ENCODE assay signal across 24 mouse cellular contexts in genomic region chr8:60663552-60663951, GRCm38 (mm10). TPM values are rescaled to one million over a fixed set of nuclear protein-coding genes. Genes with fewer than 3 reads are reported as not detected.
DNase-seq lines count a peak whose midpoint lies in the region; ATAC-seq and TF ChIP-seq lines count a peak whose summit lies in the region.
"Had no signal": no experiment of that assay in that cellular context is flagged by ENCODE, and none has a peak within 500 bp of the region (broad histone marks: within the 10 kb centered on the region; RNA-seq: fewer than 3 reads in every experiment).

No protein-coding gene starts in this region.

- H3K27ac ChIP-seq in kidney, embryonic 15.5 days = no peak overlapping the region
- no peak overlapping the region for H3K27ac ChIP-seq in kidney, adult 2 months (ENCODE audit: insufficient read depth, low read depth, low read length)
- H3K27ac ChIP-seq in midbrain, embryonic 16.5 days (ENCODE audit: low read length) = no peak overlapping the region
- H3K27ac ChIP-seq in midbrain, embryonic 10.5 days (replicated peaks) = no peak overlapping the region
- no peak overlapping the region for H3K27ac ChIP-seq in liver, postnatal 0 days (ENCODE audit: low read depth)
- H3K27ac ChIP-seq: left cerebral cortex, adult 2 months; liver, embryonic 13.5 days; neural tube, embryonic 12.5 days; stomach, postnatal 0 days had no signal

- H3K4me2 ChIP-seq in kidney, embryonic 15.5 days = no peak overlapping the region
- H3K4me2 ChIP-seq in midbrain, embryonic 16.5 days (ENCODE audit: low read length) = no peak overlapping the region
- H3K4me2 ChIP-seq in liver, postnatal 0 days (ENCODE audit: low read depth, low read length) = no peak overlapping the region
- H3K4me2 ChIP-seq: liver, embryonic 13.5 days; neural tube, embryonic 12.5 days had no signal

- peak; percentile 86 for ATAC-seq in kidney, embryonic 15.5 days (replicated peaks; ENCODE audit: low FRiP score)
- peak; percentile 28; the same call in 1 of the 2 replicates for ATAC-seq in midbrain, embryonic 16.5 days
- ATAC-seq in liver, postnatal 0 days = no peak
- ATAC-seq: CD4-positive, CD25-positive, alpha-beta regulatory T cell, adult 4 months; Patski had no signal

- TF ChIP-seq POLR2A in kidney, adult 2 months (IDR thresholded peaks at IDR 0.05; ENCODE audit: low read depth, low read length) = no peak

- H3K9me3 ChIP-seq in kidney, embryonic 15.5 days (replicated peaks) = no peaks in the 10 kb centered on the region
- H3K9me3 ChIP-seq in midbrain, embryonic 16.5 days (replicated peaks; ENCODE audit: control insufficient read depth, low read length, poor library complexity, severe bottlenecking) = no peaks in the 10 kb centered on the region
- no peaks in the 10 kb centered on the region for H3K9me3 ChIP-seq in midbrain, embryonic 10.5 days (replicated peaks)
- H3K9me3 ChIP-seq in liver, postnatal 0 days (ENCODE audit: low read length) = no peaks in the 10 kb centered on the region
- H3K9me3 ChIP-seq: liver, embryonic 13.5 days; megakaryocyte, embryonic 14.5 days; neural tube, embryonic 12.5 days had no signal

- no peak for TF ChIP-seq EP300 in liver, postnatal 0 days (IDR thresholded peaks at IDR 0.05; ENCODE audit: low read depth)

- peaks cover 10% of the 10 kb centered on the region; the same call in 1 of the 2 replicates for H3K4me1 ChIP-seq in kidney, embryonic 15.5 days
- H3K4me1 ChIP-seq in kidney, adult 2 months (ENCODE audit: control insufficient read depth, insufficient read depth, low read length) = peaks cover 15% of the 10 kb centered on the region
- no peaks in the 10 kb centered on the region for H3K4me1 ChIP-seq in midbrain, embryonic 16.5 days (ENCODE audit: control insufficient read depth, insufficient read depth, low read length)
- no peaks in the 10 kb centered on the region for H3K4me1 ChIP-seq in midbrain, embryonic 10.5 days
- H3K4me1 ChIP-seq in liver, postnatal 0 days (ENCODE audit: insufficient read depth) = no peaks in the 10 kb centered on the region
- H3K4me1 ChIP-seq: liver, embryonic 13.5 days; neural tube, embryonic 12.5 days had no signal

- H3K9ac ChIP-seq in kidney, embryonic 15.5 days = no peak overlapping the region
- H3K9ac ChIP-seq in midbrain, embryonic 16.5 days (ENCODE audit: low read depth, low read length) = no peak overlapping the region
- no peak overlapping the region for H3K9ac ChIP-seq in liver, postnatal 0 days (replicated peaks)
- H3K9ac ChIP-seq: liver, embryonic 13.5 days; neural tube, embryonic 12.5 days had no signal

- DNase-seq in embryo, embryonic 10.5 days (ENCODE audit: low spot score) = peak; percentile 15
- no peak for DNase-seq in embryo, embryonic 10 days (ENCODE audit: low spot score)
- DNase-seq in kidney, adult 2 months = no peak
- no peak for DNase-seq in midbrain, embryonic 10.5 days (ENCODE audit: low spot score)
- DNase-seq in skeletal muscle tissue, adult 2 months (ENCODE audit: low read depth, low spot score) = peak; percentile 3
- DNase-seq in liver, postnatal 0 days = no peak
- DNase-seq: adrenal gland, postnatal 25 days; cerebellum, adult 18-20 months; cerebellum, postnatal 25 days; gastrocnemius, postnatal 25 days; kidney, postnatal 14 days; layer of hippocampus, adult 9-11 months; liver, embryonic 13.5 days; lung, postnatal 10 days; right cerebral cortex, postnatal 4 days had no signal

- 41% methylated on average over 5 of the region's 5 CpGs for WGBS in kidney, embryonic 15.5 days
- 60% methylated on average over 5 of the region's 5 CpGs for WGBS in kidney, adult 2 months
- WGBS in midbrain, embryonic 16.5 days = 56% methylated on average over 5 of the region's 5 CpGs
- 63% methylated on average over 5 of the region's 5 CpGs for WGBS in midbrain, embryonic 10.5 days
- 70% methylated on average over 5 of the region's 5 CpGs for WGBS in liver, postnatal 0 days (ENCODE audit: insufficient replicate concordance)

- TF ChIP-seq CTCF in kidney, adult 2 months (conservative IDR thresholded peaks at IDR 0.05; ENCODE audit: insufficient read depth, insufficient read length, low read depth, low read length) = no peak
- TF ChIP-seq CTCF in liver, postnatal 0 days (IDR thresholded peaks at IDR 0.05; ENCODE audit: low read depth) = no peak

- H3K36me3 ChIP-seq in kidney, embryonic 15.5 days = no peaks in the 10 kb centered on the region
- no peaks in the 10 kb centered on the region; the same call in 1 of the 2 replicates for H3K36me3 ChIP-seq in kidney, adult 2 months (ENCODE audit: control insufficient read depth, insufficient read depth, low read length)
- H3K36me3 ChIP-seq in midbrain, embryonic 16.5 days (ENCODE audit: control insufficient read depth, insufficient read depth, low read length) = no peaks in the 10 kb centered on the region
- H3K36me3 ChIP-seq in midbrain, embryonic 10.5 days = no peaks in the 10 kb centered on the region
- H3K36me3 ChIP-seq in liver, postnatal 0 days (replicated peaks; ENCODE audit: insufficient read depth, low read length) = no peaks in the 10 kb centered on the region
- H3K36me3 ChIP-seq: liver, embryonic 13.5 days; neural tube, embryonic 12.5 days had no signal

- no peak overlapping the region for H3K4me3 ChIP-seq in kidney, embryonic 15.5 days (replicated peaks)
- H3K4me3 ChIP-seq in kidney, adult 2 months (ENCODE audit: insufficient read depth, low read depth, low read length) = no peak overlapping the region
- H3K4me3 ChIP-seq in midbrain, embryonic 16.5 days (ENCODE audit: low read depth, low read length) = no peak overlapping the region
- no peak overlapping the region for H3K4me3 ChIP-seq in midbrain, embryonic 10.5 days
- no peak overlapping the region for H3K4me3 ChIP-seq in liver, postnatal 0 days (ENCODE audit: low read depth, low read length)
- H3K4me3 ChIP-seq: erythroblast, embryonic 14.5 days; left cerebral cortex, adult 2 months; liver, embryonic 13.5 days; megakaryocyte, embryonic 14.5 days; neural tube, embryonic 12.5 days had no signal

- H3K27me3 ChIP-seq in kidney, embryonic 15.5 days = no peaks in the 10 kb centered on the region
- H3K27me3 ChIP-seq in kidney, adult 2 months (replicated peaks; ENCODE audit: control insufficient read depth, insufficient read depth, low read length) = no peaks in the 10 kb centered on the region
- no peaks in the 10 kb centered on the region for H3K27me3 ChIP-seq in midbrain, embryonic 16.5 days (ENCODE audit: control insufficient read depth, insufficient read depth, low read depth, low read length)
- H3K27me3 ChIP-seq in midbrain, embryonic 10.5 days (ENCODE audit: low read depth, poor library complexity, severe bottlenecking) = no peaks in the 10 kb centered on the region
- no peaks in the 10 kb centered on the region for H3K27me3 ChIP-seq in liver, postnatal 0 days (ENCODE audit: insufficient read depth, low read length)
- H3K27me3 ChIP-seq: liver, embryonic 13.5 days; megakaryocyte, embryonic 14.5 days; neural tube, embryonic 12.5 days; Patski had no signal

RNA-seq across cellular contexts. Expression of gene Mfap3l, which starts 30.9 kb away (rescaled TPM):
- polyA plus RNA-seq in kidney, embryonic 15.5 days (2015; fragmentation: Nextera tagmentation; extraction: Ambion mirVana) = 4.3 and 4.5 TPM in 2 replicates
- polyA plus RNA-seq in kidney, adult 2 months (2012; rRNA removed) = 18.7 and 21.3 TPM in 2 replicates
- polyA plus RNA-seq in midbrain, embryonic 16.5 days (2015; fragmentation: Nextera tagmentation; extraction: Ambion mirVana) = 2.6 and 2.7 TPM in 2 replicates
- polyA plus RNA-seq in midbrain, embryonic 10.5 days (2016; fragmentation: Nextera tagmentation; extraction: Ambion mirVana) = 1.3 and 1.7 TPM in 2 replicates
- 0.27 and 0.40 TPM in 2 replicates for polyA plus RNA-seq in liver, postnatal 0 days (2015; fragmentation: Nextera tagmentation; extraction: Ambion mirVana)
- polyA plus RNA-seq: CD4-positive, CD25-positive, alpha-beta regulatory T cell, adult 4 months; erythroblast, embryonic 14.5 days had no signal

Comparison
In these comparisons a context has a peak if more than half of its experiments do, and no peak if none do; other contexts are left out.
1. DNase-seq: peak in embryo, embryonic 10.5 days (single experiment) and skeletal muscle tissue, adult 2 months (single experiment); none in embryo, embryonic 10 days (single experiment), kidney, adult 2 months (single experiment), midbrain, embryonic 10.5 days (single experiment) and liver, postnatal 0 days (single experiment).